Mouse (Mus musculus) kidney, postnatal 14 days (tissue): ENCODE results near the gene Rffl.
A peak's percentile ranks its signal among the peaks of the same experiment; 100 is the strongest.

Source experiments
- DNase-seq: peaks from one replicate; pipeline ENCODE4 v3.0.0; 2022; ENCODE audit warnings: mixed read lengths

The Rffl gene

GRCm38 (mm10) chr11:82871031-82871446 lies at the start of gene Rffl:
TSS of gene Rffl (minus strand) at chr11:82871210.
- peak; percentile 96 for DNase-seq

GRCm38 (mm10) chr11:82920768-82921167 lies 49.8 kb upstream of the Rffl start:
- no peak for DNase-seq

- DNase-seq: peak; percentile 83
Observed at GRCm38 (mm10) chr11:82914711-82915352, 43.8 kb upstream of the Rffl start.

DNA sequence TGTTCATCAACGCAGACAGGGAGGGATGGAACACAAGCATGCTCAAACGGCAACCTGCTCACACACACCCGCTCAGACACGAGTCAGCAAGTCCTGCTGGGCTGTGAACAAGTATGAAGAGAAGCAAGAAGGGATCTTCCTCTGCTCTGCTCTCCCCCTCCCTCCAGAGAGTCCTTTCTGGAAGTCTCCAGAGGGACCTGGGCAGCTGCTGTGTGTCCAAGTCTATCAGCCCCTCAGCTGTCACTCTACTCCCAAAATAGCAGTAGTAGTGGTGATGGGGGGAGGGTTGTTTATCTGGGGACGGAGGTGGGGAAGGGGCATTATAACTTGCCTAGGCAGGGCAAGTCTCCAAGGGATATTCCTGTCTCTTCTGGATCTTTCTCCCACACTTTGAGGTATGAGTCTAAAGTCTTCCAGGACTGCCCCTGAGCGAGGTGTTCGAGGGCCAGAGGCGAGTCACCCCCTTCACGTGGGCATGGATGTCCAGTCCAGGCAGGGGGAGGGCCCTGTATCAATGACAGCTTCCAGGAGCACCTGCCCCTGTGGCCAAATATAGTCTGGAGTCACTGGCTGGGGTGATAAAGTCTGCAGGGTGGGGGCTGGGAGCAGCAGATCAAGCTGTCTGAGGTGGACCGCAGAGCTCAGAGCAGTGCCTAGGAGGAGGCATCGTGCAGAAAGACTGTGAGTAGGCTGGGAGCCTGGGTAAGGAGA lies 39.8 kb upstream of the Rffl start:
- DNase-seq: no peak

- DNase-seq: no peak
Observed at GRCm38 (mm10) chr11:82910250-82910649, 39.2 kb upstream of the Rffl start, which contains the start of gene Unc45b. TSS of gene Unc45b (plus strand) at chr11:82910550.

- DNase-seq: no peak
Observed at GRCm38 (mm10) chr11:82908608-82908989, 37.6 kb upstream of the Rffl start.

DNA sequence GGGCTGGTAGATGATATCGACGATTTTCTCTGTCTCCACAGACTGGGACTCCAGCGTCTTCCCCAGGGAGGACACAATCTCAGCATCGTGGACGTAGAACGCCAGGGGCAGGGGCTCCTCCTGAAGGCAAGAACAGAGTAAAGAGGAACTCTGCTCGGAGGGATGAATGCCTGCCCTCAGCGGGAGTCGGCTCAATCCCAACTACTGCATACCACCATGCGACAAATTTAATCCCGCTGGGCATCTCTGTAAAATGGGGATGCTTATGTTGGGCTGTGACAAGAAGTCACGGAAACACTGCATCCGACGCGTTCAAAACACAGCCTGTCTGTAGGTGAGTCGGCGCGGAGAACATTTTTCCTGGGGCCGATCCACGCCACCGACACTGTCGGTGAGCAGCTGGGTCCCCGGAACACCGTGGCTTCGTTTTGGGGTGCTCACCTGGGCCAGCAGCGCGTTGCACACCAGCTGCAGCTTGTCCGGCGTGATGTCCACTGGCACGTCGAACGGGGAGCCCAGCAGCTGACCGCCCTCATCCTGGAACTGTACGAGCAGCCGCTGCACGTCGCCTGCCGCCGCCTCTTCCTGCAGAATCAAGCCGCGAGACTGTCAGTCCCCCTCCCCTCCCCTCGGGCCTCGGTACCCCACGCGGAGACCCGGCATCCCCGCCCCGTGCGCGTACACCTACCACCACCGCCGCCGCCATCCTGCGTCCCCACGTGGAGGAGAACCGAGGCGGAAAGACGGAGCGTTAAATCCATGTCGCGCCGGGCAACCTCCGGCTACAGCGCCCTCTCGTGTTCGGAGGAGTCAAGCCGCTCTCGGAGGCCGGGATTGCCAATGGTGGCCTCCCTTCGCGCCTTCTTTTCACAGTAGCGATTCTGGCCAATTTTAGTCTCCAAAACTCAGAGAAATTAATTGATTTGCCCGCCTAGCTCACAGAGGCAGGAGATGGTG lies 36.9 kb upstream of the Rffl start, which contains the start of gene Nle1:
Gene Nle1, minus strand, starts transcription at position 761 of the 957 bp plus-strand sequence.
- peak; percentile 92 for DNase-seq

DNA sequence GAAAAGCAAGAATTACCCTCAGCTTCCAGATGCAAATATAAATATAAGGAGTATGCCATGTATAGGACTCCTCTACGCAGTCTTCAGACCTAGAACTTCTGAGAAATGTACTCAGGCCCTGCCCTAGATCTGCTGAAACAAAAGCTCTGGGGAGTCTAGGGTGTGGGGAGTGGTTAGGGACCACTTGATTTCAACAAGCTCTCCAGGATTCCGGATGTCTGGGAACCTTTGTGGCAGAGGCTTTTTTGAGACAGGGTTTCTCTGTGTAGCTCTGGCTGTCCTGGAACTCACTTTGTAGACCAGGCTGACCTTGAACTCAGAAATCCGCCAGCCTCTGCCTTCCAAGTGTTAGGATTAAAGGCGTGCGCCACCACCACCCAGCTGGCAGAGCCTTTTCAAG lies 34.8 kb upstream of the Rffl start:
- DNase-seq: no peak

DNA sequence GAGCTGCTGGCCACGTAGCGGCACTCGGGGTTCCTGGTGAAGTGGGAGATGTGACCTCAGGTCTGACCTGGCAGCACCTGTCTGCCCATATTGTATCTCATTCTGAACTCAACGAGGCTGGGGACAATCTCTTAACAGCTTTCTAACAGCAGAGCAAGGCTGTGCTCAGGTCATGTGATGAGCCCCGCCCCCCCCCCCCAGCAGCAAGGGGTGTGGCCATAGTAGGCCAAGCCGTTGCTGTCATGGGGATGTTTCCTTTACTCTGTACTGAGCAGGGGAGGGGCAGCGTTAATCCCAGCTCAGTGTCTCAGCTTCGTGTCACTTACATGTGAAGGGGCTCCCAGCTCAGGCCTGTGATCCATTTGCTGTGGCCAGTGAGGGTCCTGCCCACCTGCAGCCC lies 33.9 kb upstream of the Rffl start:
- DNase-seq: no peak

DNA sequence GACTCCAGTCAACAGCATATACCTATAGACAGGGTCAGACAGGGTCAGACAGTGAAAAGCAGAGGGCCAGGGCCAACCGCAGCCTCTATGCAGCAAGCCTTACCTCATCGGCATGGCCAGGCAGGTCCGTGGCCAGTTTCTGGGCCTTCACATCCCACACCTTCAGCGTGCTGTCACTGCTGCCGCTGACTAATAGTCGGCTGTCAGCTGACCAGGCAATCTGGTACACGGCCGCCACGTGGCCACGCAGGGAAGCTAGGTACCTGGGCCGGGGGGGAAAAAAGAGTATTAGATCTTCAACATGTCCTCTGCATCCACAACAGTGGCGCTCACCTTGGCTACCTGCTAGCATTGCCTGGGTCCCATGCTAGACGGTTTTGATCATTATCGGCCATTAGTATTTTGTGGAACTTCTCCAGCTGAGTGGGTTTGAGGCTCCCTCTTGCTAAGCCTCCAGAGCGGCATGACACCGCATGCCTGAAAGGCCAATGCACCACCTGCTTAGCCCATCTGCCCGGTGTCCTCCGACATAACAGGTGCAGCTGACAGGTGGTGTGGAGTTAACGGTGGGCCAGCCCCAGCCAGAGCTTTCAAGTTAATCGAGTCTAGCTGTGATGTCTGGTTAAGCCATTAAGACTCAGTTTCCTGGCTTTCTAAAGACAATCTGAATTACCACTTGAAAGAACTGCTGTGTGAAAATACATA lies 30.7 kb upstream of the Rffl start:
- DNase-seq: no peak

DNA sequence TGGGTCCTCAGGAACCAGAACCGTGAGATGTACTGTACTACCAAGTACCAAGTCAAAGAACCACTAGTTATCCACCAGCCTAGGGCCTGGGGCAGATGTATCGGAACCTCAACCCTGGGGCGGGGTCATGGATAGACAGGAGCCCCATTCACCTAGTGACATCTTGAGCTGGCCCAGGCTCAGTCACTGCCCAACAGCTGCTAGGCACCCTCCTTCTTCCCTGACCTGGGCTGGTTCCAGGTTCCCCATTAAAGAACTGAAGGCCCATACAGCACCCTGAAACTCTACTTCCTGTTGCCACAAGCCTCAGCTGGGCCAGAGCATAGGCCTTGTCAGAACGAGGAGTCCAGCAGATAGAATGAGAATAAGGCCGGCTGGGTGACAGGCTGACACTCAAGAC lies 28.7 kb upstream of the Rffl start:
- no peak for DNase-seq

DNA sequence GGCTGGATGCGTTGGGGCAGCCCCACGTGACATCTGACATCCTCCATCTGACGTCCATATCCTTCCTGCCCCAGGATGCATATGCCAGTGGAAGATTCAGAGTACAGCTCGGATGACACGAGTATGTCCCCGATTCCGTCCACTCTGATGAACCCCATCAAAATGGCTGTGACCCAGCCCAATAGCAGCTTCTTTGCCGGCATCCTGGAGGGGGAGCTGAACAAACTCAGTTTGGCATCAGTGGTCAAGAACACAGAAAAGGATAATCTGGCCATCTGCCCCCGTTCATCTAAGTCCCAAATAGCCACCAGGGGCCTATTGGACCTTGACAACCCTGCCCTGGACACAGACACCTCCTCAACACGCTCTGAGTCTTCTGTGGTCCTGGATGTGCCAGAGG lies 26.5 kb upstream of the Rffl start:
- peak; percentile 30 for DNase-seq

DNA sequence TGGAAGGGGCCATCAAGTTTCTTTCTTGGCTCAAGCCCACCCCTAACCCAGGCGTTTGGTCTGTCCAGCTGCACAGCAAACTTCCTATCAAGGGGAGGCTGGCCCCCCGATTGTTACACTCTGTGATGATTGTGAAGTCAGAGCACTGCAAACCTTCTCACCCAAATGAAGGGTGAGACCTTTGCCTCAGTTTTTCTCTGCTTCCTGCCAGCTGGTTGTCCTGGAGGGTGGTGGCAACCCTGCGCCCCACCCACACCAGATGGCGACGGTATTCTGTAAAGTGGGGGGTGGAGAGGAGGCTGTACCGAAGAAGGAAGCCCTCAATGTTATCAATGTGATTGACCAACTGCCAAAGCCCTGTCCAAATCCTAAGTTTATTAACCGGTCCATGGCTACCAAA lies 20.9 kb upstream of the Rffl start, which contains the start of gene Fndc8:
Gene Fndc8, plus strand, starts transcription at position 189 of the 400 bp plus-strand sequence.
- no peak for DNase-seq

DNA sequence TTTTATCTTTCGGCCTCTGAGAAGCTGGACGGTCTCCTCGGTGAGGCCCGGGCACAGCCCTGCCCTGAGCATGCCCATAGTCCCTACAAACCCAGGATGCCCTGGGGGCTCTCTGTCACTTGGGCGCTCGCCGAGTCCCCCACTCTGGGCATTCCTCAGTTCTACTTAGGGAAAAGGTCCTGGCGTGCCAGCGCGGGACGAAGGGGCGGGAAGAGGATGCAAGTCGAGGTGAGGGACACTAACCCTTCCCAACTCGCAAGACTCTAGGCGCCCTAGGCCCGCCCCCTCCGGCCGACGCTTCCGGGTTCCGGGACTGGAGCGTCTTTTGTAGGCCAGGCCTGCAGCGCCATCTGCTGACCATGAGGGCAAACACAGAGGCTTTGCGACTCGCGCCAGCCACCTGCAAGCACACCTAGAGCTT lies 19.3 kb upstream of the Rffl start, which contains the start of gene Rad51d:
Gene Rad51d, minus strand, starts transcription at position 273 of the 421 bp plus-strand sequence.
- DNase-seq: peak; percentile 95

DNA sequence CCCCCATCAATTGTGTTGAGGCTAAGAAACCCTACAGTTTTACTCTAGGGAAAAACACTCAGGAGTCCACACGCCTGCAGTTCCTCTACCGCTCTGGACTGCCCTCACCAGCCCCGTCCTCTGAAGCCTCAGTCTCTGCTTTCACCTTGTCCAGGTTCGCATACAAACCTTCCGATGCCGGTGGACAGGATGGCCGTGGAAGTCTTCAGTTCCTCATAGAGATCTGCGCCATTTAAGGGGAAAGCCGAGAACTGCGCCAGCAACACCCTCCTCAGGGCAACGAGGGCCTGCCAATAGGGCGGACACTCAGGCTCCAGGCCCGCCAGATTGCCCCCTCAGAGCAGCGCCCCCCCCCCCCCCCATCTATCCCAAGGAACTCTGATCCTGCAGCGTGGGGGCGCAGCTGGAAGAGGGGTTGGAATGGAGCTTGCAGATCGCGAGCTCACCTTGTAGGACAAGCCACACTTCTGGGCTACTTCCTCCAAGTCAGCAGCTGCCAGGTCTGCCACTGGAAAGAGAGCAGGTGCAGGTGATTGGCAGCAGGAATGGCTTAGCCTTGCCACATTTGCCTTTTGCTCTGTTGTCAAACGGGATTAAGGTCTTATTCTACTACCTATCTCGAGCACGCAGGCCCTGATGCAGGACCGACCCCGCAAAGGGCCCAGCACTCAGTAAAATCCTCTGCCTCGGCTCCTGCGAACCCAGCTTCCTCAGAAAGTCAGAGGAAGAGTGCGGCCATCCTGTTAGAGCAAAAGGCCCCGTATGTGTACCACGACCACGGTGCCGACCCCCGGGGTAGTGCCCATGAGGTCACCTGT lies 18.7 kb upstream of the Rffl start:
- DNase-seq: peak; percentile 46

GRCm38 (mm10) chr11:82888491-82888946 lies 17.5 kb upstream of the Rffl start:
- DNase-seq: peak; percentile 64

GRCm38 (mm10) chr11:82886559-82886958 lies 15.5 kb upstream of the Rffl start:
- DNase-seq: no peak

DNA sequence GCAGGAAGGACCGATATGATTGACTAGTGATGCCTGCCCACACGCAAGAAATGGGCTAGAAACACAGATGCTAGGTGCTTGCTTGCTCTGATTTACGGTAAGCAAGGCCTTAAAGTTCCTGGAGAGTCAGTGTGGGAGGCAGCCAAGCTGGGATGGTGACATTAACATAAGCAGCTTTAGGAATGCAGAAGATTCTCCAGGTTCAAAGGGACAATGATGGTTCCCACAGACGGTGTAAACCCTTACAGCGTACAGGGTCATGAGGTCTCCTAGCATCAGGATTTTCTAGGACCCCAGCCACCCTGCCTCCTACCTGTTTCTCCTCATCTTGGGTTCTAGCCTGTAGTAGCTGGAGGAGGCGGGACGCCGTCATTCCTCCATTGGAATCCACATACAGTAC lies 12.2 kb upstream of the Rffl start:
- no peak for DNase-seq

GRCm38 (mm10) chr11:82877726-82878344 lies 6.8 kb upstream of the Rffl start:
- no peak for DNase-seq

- no peak for DNase-seq
Observed at GRCm38 (mm10) chr11:82875631-82876030, 4.6 kb upstream of the Rffl start.

DNA sequence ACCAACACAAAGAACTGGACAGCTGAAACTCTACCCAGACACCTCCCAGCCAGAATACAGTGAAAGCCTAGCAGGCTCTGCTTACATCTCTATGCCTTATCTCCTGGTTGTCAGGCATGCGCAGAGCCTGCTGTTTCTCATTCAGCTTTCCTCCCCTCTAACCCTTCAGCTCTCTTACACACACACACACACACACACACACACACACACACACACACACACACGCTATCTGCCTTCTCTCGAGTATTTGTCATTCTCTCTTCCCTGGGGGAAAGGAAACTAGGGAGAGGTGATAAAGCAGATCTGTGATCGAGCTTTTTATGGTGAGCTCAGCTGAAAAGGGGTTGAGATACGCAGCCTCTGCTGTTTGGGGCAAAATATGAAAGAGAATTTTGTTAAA lies 3.9 kb upstream of the Rffl start:
- no peak for DNase-seq
